Mouse (Mus musculus) heart, adult 2 months (tissue): ENCODE measurements around the gene Dock2. TPM values are rescaled to one million over a fixed set of nuclear protein-coding genes. Genes with fewer than 3 reads are reported as not detected.

Source experiments
- DNase-seq, 2 experiments: peaks; one replicate each; pipeline ENCODE4 v3.0.0; 2021
- H3K27ac ChIP-seq: fragments of 200-600 bp; 2 replicates; pipeline ENCODE4 v1.8.1; 2022
- H3K27me3 ChIP-seq: fragments of 200-500 bp; 2 replicates; pipeline ENCODE4 v1.6.1; 2012; ENCODE audit warnings: mild to moderate bottlenecking, low read length, inconsistent platforms, mixed read lengths; ENCODE audit not compliant: control insufficient read depth, insufficient read depth
- H3K36me3 ChIP-seq: fragments of 200-500 bp; 2 replicates; pipeline ENCODE4 v1.6.1; 2012; ENCODE audit warnings: low read length, inconsistent platforms; ENCODE audit not compliant: control insufficient read depth, insufficient read depth
- H3K4me1 ChIP-seq: fragments of 200-500 bp; 2 replicates; pipeline ENCODE4 v1.6.1; 2011; ENCODE audit warnings: low read length; ENCODE audit not compliant: control insufficient read depth, insufficient read depth
- H3K4me3 ChIP-seq: fragments of 200-600 bp; 2 replicates; pipeline ENCODE4 v1.8.1; 2022
- H3K79me2 ChIP-seq: fragments of 200-500 bp; replicated peaks from 2 replicates; pipeline ENCODE4 v1.6.1; 2012; ENCODE audit warnings: mild to moderate bottlenecking, inconsistent platforms, low read length, moderate library complexity, mixed read lengths; ENCODE audit not compliant: control insufficient read depth, insufficient read depth
- H3K9ac ChIP-seq: fragments of 200-500 bp; 2 replicates; pipeline ENCODE4 v1.6.1; 2012; ENCODE audit warnings: low read depth, mild to moderate bottlenecking, control low read depth, inconsistent platforms, low read length, mixed read lengths
- CTCF ChIP-seq: fragments of 200-600 bp; IDR thresholded peaks from 2 replicates; pipeline ENCODE4 v1.8.1; 2022; ENCODE audit warnings: antibody characterized with exemption, mild to moderate bottlenecking, moderate library complexity
- EP300 ChIP-seq: fragments of 200-500 bp; IDR thresholded peaks from 2 replicates; pipeline ENCODE4 v1.6.1; 2011; ENCODE audit warnings: low read depth, low read length, control low read depth; ENCODE audit not compliant: insufficient read depth
- POLR2A ChIP-seq: fragments of 200-500 bp; IDR thresholded peaks from 2 replicates; pipeline ENCODE4 v1.6.1; 2011; ENCODE audit warnings: mild to moderate bottlenecking, low read depth, low read length, control low read depth; ENCODE audit not compliant: insufficient read depth
- WGBS: fragments of 180-500 bp; shearing (Covaris S2); methylation state at CpG from one replicate; pipeline ENCODE4 v1.1.7; 2018; 5-methylcytosine and 5-hydroxymethylcytosine counted together
- intact Hi-C: fragments of 180-260 bp; cut with DNase I; formaldehyde crosslinking; loops from one replicate; pipeline ENCODE4 v1.15.1; 2025
- polyA plus RNA-seq: library from polyadenylated mRNA; depleted of rRNA; stranded (reverse); fragments of >200 nt; gene quantifications from 2 replicates; pipeline ENCODE4 v1.2.3, GENCODE M21; 2012; rRNA removed
- total RNA-seq, 2 experiments: library from RNA; stranded (reverse); gene quantifications; 2 replicates each; pipeline ENCODE4 v1.2.3; 2021

Gene Dock2
- total and polyA plus RNA-seq, 3 experiments: 1.7 to 3.4 (median 2.3) TPM

DNA sequence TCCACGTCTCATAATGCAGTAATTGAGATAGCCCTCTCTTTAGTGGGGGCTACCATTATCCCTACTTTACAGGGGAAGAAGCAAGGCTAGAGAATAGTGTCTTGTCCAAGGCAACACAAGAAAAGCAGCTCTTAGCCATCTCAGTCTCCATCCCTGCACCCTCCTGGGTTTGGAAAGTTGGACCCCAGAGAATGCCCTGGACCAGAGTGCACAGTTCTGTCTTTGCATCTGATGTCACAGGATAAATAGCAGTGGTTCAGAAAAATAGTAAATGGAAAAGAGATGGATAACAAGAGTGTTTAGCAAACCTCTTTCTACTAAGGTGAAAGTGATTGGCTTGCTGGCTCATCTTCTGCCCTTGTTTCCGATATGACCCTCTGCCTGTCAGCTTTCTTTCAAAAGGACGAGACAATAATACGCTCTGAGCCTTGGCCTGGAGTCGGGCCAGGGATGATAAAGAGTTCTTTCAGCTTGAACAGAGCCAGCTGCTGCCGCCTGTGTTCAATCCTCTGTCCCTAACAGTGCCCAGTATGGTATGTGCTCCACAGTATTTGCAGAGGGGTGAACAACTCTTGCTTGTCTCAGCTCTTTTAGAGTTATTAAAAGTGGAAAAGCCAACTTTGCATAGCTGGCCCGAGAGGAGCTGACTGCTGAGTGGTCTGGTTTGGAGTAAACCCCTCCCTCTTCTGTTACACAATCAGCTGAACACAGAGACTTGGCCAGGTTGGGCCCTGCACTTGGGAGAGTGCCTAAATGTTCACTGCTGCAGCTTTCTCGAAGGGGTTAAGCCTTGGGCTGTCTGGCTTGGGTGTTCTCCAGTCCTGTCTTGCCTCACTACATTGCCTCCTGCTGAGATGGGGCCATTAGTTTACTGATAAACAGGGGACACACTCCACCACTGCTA, 602.2 kb downstream of the Dock2 start:
- no peaks in the 10 kb centered on the region for H3K79me2 ChIP-seq
- 21% methylated on average over 8 of the region's 8 CpGs for WGBS
- no peaks in the 10 kb centered on the region for H3K36me3 ChIP-seq
- H3K27me3 ChIP-seq: no peaks in the 10 kb centered on the region
- peak; percentile 59 to 76 for DNase-seq
- H3K9ac ChIP-seq: no peak overlapping the region
- peak overlapping the region; percentile 46 for H3K27ac ChIP-seq
- peaks cover 5% of the 10 kb centered on the region; the same call in 1 of the 2 replicates for H3K4me1 ChIP-seq
- no peak for TF ChIP-seq POLR2A
- H3K4me3 ChIP-seq: no peak overlapping the region
- intact Hi-C loops: no loop called here

GRCm38 (mm10) chr11:34178752-34179151, 604.9 kb downstream of the Dock2 start:
- no peaks in the 10 kb centered on the region for H3K79me2 ChIP-seq
- H3K4me1 ChIP-seq: peaks cover 4% of the 10 kb centered on the region; the same call in 1 of the 2 replicates
- no peak overlapping the region for H3K4me3 ChIP-seq
- TF ChIP-seq EP300 (no peak), CTCF (no peak), POLR2A (no peak)
- H3K27me3 ChIP-seq: no peaks in the 10 kb centered on the region
- WGBS: 58% methylated on average over 2 of the region's 2 CpGs
- H3K36me3 ChIP-seq: no peaks in the 10 kb centered on the region
- intact Hi-C loops: no loop called here
- H3K9ac ChIP-seq: no peak overlapping the region
- peak in 1 of 2 experiments; percentile 43 for DNase-seq
- no peak overlapping the region for H3K27ac ChIP-seq

Other genes starting within 250 kb of the Dock2 start
- gene Spdl1, start 49.7 kb upstream of the Dock2 start, total RNA-seq: under 1 TPM; 0.16 to 0.29 TPM
- 0.06 and 0.08 TPM in 2 replicates for gene Spdl1, start 49.7 kb upstream of the Dock2 start, polyA plus RNA-seq